8 mouse cellular contexts compared by ENCODE assay signal in the genomic region with DNA sequence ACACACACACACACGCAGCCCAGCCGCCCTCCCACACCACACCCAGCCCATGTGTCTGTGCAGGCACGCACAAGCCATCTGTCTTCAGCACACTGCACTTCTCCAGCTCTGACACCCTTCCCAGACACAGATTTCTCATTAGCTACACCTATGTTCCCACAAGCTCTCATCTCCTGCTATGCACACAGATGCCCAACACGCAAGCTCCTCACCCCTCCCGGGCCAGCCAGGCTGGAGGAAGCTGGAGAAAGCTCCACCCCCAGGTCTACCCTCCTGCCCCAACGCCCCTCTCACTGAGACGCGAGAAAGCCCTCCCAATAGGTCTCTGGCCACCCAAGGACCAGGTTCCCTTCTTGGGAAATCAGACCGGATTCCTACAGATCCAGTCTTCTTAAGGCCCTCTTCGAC. TPM values are rescaled to one million over a fixed set of nuclear protein-coding genes. Genes with fewer than 3 reads are reported as not detected.
A peak's percentile ranks its signal among the peaks of the same experiment; 100 is the strongest.
DNase-seq lines count a peak whose midpoint lies in the region; ATAC-seq and TF ChIP-seq lines count a peak whose summit lies in the region.

No protein-coding gene starts in this region.

- 5% methylated on average over 10 of the region's 10 CpGs for WGBS in intestine, postnatal 0 days
- WGBS in midbrain, embryonic 12.5 days, result 9% methylated on average over 10 of the region's 10 CpGs

- peak; percentile 20 for DNase-seq in gastrocnemius, postnatal 14 days
- DNase-seq in gastrocnemius, postnatal 36 days, result no peak
- DNase-seq in cerebellum, adult 8-10 months, result peak; percentile 60
- peak; percentile 58 to 62 for DNase-seq in heart, adult 18-20 months
- DNase-seq in testis, postnatal 14 days (ENCODE audit: low spot score), result no peak
- DNase-seq in adrenal gland, postnatal 14 days, result no peak

- no peaks in the 10 kb centered on the region for H3K9me3 ChIP-seq in intestine, postnatal 0 days (ENCODE audit: control insufficient read depth)
- H3K9me3 ChIP-seq in midbrain, embryonic 12.5 days, result no peaks in the 10 kb centered on the region

- H3K4me3 ChIP-seq in intestine, postnatal 0 days (ENCODE audit: low read depth, low read length), result peak overlapping the region; percentile 40; the same call in 1 of the 2 replicates
- H3K4me3 ChIP-seq in midbrain, embryonic 12.5 days, result peak overlapping the region; percentile 42

- no peak for TF ChIP-seq CTCF in intestine, postnatal 0 days (IDR thresholded peaks at IDR 0.05; ENCODE audit: low read depth)

- H3K4me2 ChIP-seq in intestine, postnatal 0 days (replicated peaks; ENCODE audit: low read depth), result peak overlapping the region; percentile 62
- H3K4me2 ChIP-seq in midbrain, embryonic 12.5 days (replicated peaks), result peak overlapping the region; percentile 65

- intact Hi-C loops in gastrocnemius, postnatal 14 days (cut with DNase I; ENCODE audit: low total_unique reads), result loop anchor here (10.0 kb wide), 1 partner anchor 118 kb away; no protein-coding TSS in a partner anchor
- intact Hi-C loops in gastrocnemius, postnatal 36 days (cut with DNase I), result loop anchor here (5.0 kb wide), 1 partner anchor 125 kb away; no protein-coding TSS in a partner anchor

- H3K4me1 ChIP-seq in intestine, postnatal 0 days (replicated peaks; ENCODE audit: control insufficient read depth, insufficient read depth, low read length), result no peaks in the 10 kb centered on the region
- peaks cover 50% of the 10 kb centered on the region for H3K4me1 ChIP-seq in midbrain, embryonic 12.5 days

- H3K9ac ChIP-seq in intestine, postnatal 0 days (ENCODE audit: low read depth, low read length), result no peak overlapping the region
- H3K9ac ChIP-seq in midbrain, embryonic 12.5 days (replicated peaks), result 0 out of 2 replicates have a peak overlapping the region, but pooled peaks have one; percentile 37

- peaks cover 38% of the 10 kb centered on the region for H3K27me3 ChIP-seq in intestine, postnatal 0 days (replicated peaks; ENCODE audit: control insufficient read depth, insufficient read depth, low read length)
- peaks cover 78% of the 10 kb centered on the region for H3K27me3 ChIP-seq in midbrain, embryonic 12.5 days

- ATAC-seq in intestine, postnatal 0 days, result no peak
- ATAC-seq in midbrain, embryonic 12.5 days (ENCODE audit: low FRiP score, low read depth), result no peak; the same call in 1 of the 2 replicates

- H3K36me3 ChIP-seq in intestine, postnatal 0 days (ENCODE audit: control insufficient read depth, insufficient read depth), result no peaks in the 10 kb centered on the region
- H3K36me3 ChIP-seq in midbrain, embryonic 12.5 days, result no peaks in the 10 kb centered on the region

- no peak overlapping the region for H3K27ac ChIP-seq in intestine, postnatal 0 days (ENCODE audit: low read depth, low read length)
- no peak overlapping the region for H3K27ac ChIP-seq in midbrain, embryonic 12.5 days (replicated peaks)

RNA-seq across cellular contexts. Expression of gene Ntf3, which starts 4.4 kb away (rescaled TPM):
- total RNA-seq in gastrocnemius, postnatal 14 days (2021), result 1 to 10 TPM; 2.3 TPM
- total RNA-seq in gastrocnemius, postnatal 36 days (2021), result 1 to 10 TPM; 1.5 to 1.6 TPM
- 1 to 10 TPM; 2.8 to 3.4 TPM for total RNA-seq in heart, adult 18-20 months (2021)
- polyA plus RNA-seq in intestine, postnatal 0 days (2015; fragmentation: Nextera tagmentation; extraction: Ambion mirVana), result 7.2 and 8.1 TPM in 2 replicates
- polyA plus RNA-seq in midbrain, embryonic 12.5 days (2016; fragmentation: Nextera tagmentation; extraction: Ambion mirVana), result 2.3 and 3.6 TPM in 2 replicates
- total RNA-seq in adrenal gland, postnatal 14 days (2021), result 2.1 and 3.7 TPM in 2 replicates

Comparison
In these comparisons a context has a peak if more than half of its experiments do, and no peak if none do; other contexts are left out.
1. DNase-seq: peak in gastrocnemius, postnatal 14 days (single experiment), cerebellum, adult 8-10 months (single experiment) and heart, adult 18-20 months (2 of 2); none in gastrocnemius, postnatal 36 days (0 of 2), testis, postnatal 14 days (single experiment) and adrenal gland, postnatal 14 days (single experiment).